Mouse (Mus musculus) telencephalon, adult 2 months (tissue): Measurements from ENCODE around the gene Olfr1512.
A peak's percentile ranks its signal among the peaks of the same experiment; 100 is the strongest.
"Not testable (repeated sequence)": the region's sequence is repeated elsewhere in the genome, so short reads cannot be mapped to it uniquely, and the experiment has no call there.

Experiments
- DNase-seq: peaks from one replicate; pipeline ENCODE4 v3.0.0-alpha.2; 2011; ENCODE audit warnings: low read depth, low spot score

Gene Olfr1512

GRCm38 (mm10) chr14:52379068-52379467, at the start of gene Olfr1512:
Gene Olfr1512, minus strand, starts transcription at chr14:52379168.
- DNase-seq: no peak

- DNase-seq: no peak
Measured at GRCm38 (mm10) chr14:52427686-52428085, 48.7 kb upstream of the Olfr1512 start.

GRCm38 (mm10) chr14:52414273-52414672, 35.3 kb upstream of the Olfr1512 start, which contains the start of gene Olfr1510:
Gene Olfr1510, minus strand, starts transcription at chr14:52414373.
- DNase-seq: no peak

- DNase-seq: not testable (repeated sequence)
Measured at GRCm38 (mm10) chr14:52410142-52410919, 31.4 kb upstream of the Olfr1512 start.

GRCm38 (mm10) chr14:52397279-52397678, 18.3 kb upstream of the Olfr1512 start, which contains the start of gene Olfr1511:
Gene Olfr1511, minus strand, starts transcription at chr14:52397379.
- DNase-seq: no peak

GRCm38 (mm10) chr14:52390084-52390848, 11.3 kb upstream of the Olfr1512 start:
- not testable (repeated sequence) for DNase-seq

GRCm38 (mm10) chr14:52368741-52369140, 10.2 kb downstream of the Olfr1512 start:
- DNase-seq: peak; percentile 46

- DNase-seq: no peak
Measured at GRCm38 (mm10) chr14:52356308-52356707, 22.7 kb downstream of the Olfr1512 start, which contains the start of gene Olfr1513. Gene Olfr1513, minus strand, starts transcription at chr14:52356408.

GRCm38 (mm10) chr14:52339512-52339852, 39.5 kb downstream of the Olfr1512 start:
- no peak for DNase-seq

- DNase-seq: peak; percentile 61
Measured at GRCm38 (mm10) chr14:52338751-52339511, 40.0 kb downstream of the Olfr1512 start.

- DNase-seq: no peak
Measured at GRCm38 (mm10) chr14:52332171-52332570, 46.8 kb downstream of the Olfr1512 start.

- DNase-seq: no peak
Measured at GRCm38 (mm10) chr14:52331069-52331750, 47.8 kb downstream of the Olfr1512 start.

GRCm38 (mm10) chr14:52327910-52328812, 50.8 kb downstream of the Olfr1512 start, which contains the start of gene Sall2:
Gene Sall2, minus strand, starts transcription at chr14:52328762.
- no peak for DNase-seq

GRCm38 (mm10) chr14:52327375-52327901, 51.5 kb downstream of the Olfr1512 start:
- DNase-seq: no peak

GRCm38 (mm10) chr14:52325890-52326289, 53.1 kb downstream of the Olfr1512 start:
- no peak for DNase-seq
